Mouse (Mus musculus): ENCODE data around the gene Lpar6.

GRCm38 (mm10) chr14:73257348-73257747 lies 19.7 kb downstream of the Lpar6 start:
- no peak for TF ChIP-seq CTCF (IDR thresholded peaks at IDR 0.05; ENCODE audit: control insufficient read depth, insufficient read depth, insufficient read length)
- TF ChIP-seq MYOD1 (IDR thresholded peaks at IDR 0.05; ENCODE audit: control insufficient read depth, insufficient read length, low read depth), result no peak
- TF ChIP-seq USF1 (IDR thresholded peaks at IDR 0.05; ENCODE audit: low read depth), result no peak
- TF ChIP-seq MYOG (IDR thresholded peaks at IDR 0.05; ENCODE audit: control insufficient read depth, extremely low read depth, insufficient read length), result no peak
- TF ChIP-seq MAX (IDR thresholded peaks at IDR 0.05), result no peak
- TF ChIP-seq CEBPB (IDR thresholded peaks at IDR 0.05; ENCODE audit: low read depth), result no peak
- no peak for TF ChIP-seq FOSL1 (IDR thresholded peaks at IDR 0.05; ENCODE audit: insufficient read depth, low read length, poor library complexity, severe bottlenecking)

Data from C2C12 (cell line).